Mouse (Mus musculus): ENCODE measurements around the gene Scrn2. TPM values are rescaled to one million over a fixed set of nuclear protein-coding genes. Genes with fewer than 3 reads are reported as not detected.

The Scrn2 gene
- total RNA-seq, 2 experiments from 2014 or later = 28.8 to 29.7 TPM

Small RNA genes within 50 kb of the gene (microRNA-seq; reads per million reads assigned to microRNA genes)
- gene Mir8103 = 1.1 reads per million

Other genes starting within 250 kb of the Scrn2 start
- gene Cbx1, start 240.8 kb upstream of the Scrn2 start, total RNA-seq (2021) = 100 to 1,000 TPM in 1 of 2 experiments, 10 to 100 TPM in 1; 93.5 to 109 TPM
- gene Nfe2l1, start 200.0 kb upstream of the Scrn2 start, total RNA-seq (2021) = 100 to 1,000 TPM; 269 to 272 TPM
- 10 to 100 TPM; 53.2 to 62.5 TPM for gene Copz2, start 180.1 kb upstream of the Scrn2 start, total RNA-seq (2021)
- 10 to 100 TPM; 71.6 to 74.7 TPM for gene Cdk5rap3, start 113.4 kb upstream of the Scrn2 start, total RNA-seq (2021)
- 1 to 10 TPM in 1 of 2 experiments, under 1 TPM in 1; 0.28 to 7.8 TPM for gene Prr15l, start 101.8 kb upstream of the Scrn2 start, total RNA-seq (2021)
- 10 to 100 TPM; 27.5 to 35.0 TPM for gene Pnpo, start 86.0 kb upstream of the Scrn2 start, total RNA-seq (2021)
- 10 to 100 TPM; 23.3 to 26.0 TPM for gene Sp2, start 47.0 kb upstream of the Scrn2 start, total RNA-seq (2021)
- gene Sp6, start 16.5 kb upstream of the Scrn2 start, total RNA-seq (2021) = under 1 TPM; 0.42 TPM
- gene Lrrc46, start 11.5 kb downstream of the Scrn2 start, total RNA-seq (2021) = 1 to 10 TPM in 1 of 2 experiments, under 1 TPM in 1; 0.76 to 1.3 TPM
- gene Mrpl10, start 11.6 kb downstream of the Scrn2 start, total RNA-seq (2021) = 100 to 1,000 TPM; 110 to 123 TPM
- 10 to 100 TPM; 20.3 to 21.4 TPM for gene Osbpl7, start 20.7 kb downstream of the Scrn2 start, total RNA-seq (2021)
- under 1 TPM; 0.45 to 0.62 TPM for gene Tbx21, start 85.4 kb downstream of the Scrn2 start, total RNA-seq (2021)
- 10 to 100 TPM; 19.1 to 21.0 TPM for gene Tbkbp1, start 121.6 kb downstream of the Scrn2 start, total RNA-seq (2021)
- gene Kpnb1, start 157.9 kb downstream of the Scrn2 start, total RNA-seq (2021) = 100 to 1,000 TPM; 126 to 146 TPM

Measured in adrenal gland, postnatal 4 days (tissue).